Mouse (Mus musculus) heart, embryonic 11.5 days (tissue): Measurements from ENCODE around the gene Cp. TPM values are rescaled to one million over a fixed set of nuclear protein-coding genes. Genes with fewer than 3 reads are reported as not detected.

ENCODE experiments used
- ATAC-seq: fragments of 200-750 bp; cut with Nextera tagmentation; replicated peaks from 2 replicates; pipeline ENCODE4 v1.8.0; 2017; ENCODE audit warnings: moderate library complexity; ENCODE audit not compliant: insufficient number of reproducible peaks, low FRiP score, low TSS enrichment
- H3K27ac ChIP-seq: fragments of 300-500 bp; sonication (generic); 2 replicates; pipeline ENCODE4 v1.5.1; 2014; ENCODE audit warnings: mild to moderate bottlenecking, low read depth, low read length
- H3K27me3 ChIP-seq: fragments of 300-500 bp; sonication (generic); 2 replicates; pipeline ENCODE4 v1.6.1; 2014; ENCODE audit warnings: mild to moderate bottlenecking, low read length, mixed read lengths; ENCODE audit not compliant: control insufficient read depth, insufficient read depth
- H3K36me3 ChIP-seq: fragments of 300-500 bp; sonication (generic); 2 replicates; pipeline ENCODE4 v1.6.1; 2014; ENCODE audit warnings: mild to moderate bottlenecking, low read length, moderate library complexity, mixed read lengths; ENCODE audit not compliant: control insufficient read depth, insufficient read depth
- H3K4me1 ChIP-seq: fragments of 300-500 bp; sonication (generic); 2 replicates; pipeline ENCODE4 v1.6.1; 2014; ENCODE audit warnings: low read length; ENCODE audit not compliant: control insufficient read depth, insufficient read depth
- H3K4me2 ChIP-seq: fragments of 300-500 bp; sonication (generic); 2 replicates; pipeline ENCODE4 v1.6.1; 2014; ENCODE audit warnings: mild to moderate bottlenecking, moderate library complexity
- H3K4me3 ChIP-seq: fragments of 300-500 bp; sonication (generic); 2 replicates; pipeline ENCODE4 v1.5.1; 2014; ENCODE audit warnings: low read depth, low read length
- H3K9ac ChIP-seq: fragments of 300-500 bp; sonication (generic); 2 replicates; pipeline ENCODE4 v1.6.1; 2014; ENCODE audit warnings: mild to moderate bottlenecking, low read depth, low read length, moderate library complexity
- H3K9me3 ChIP-seq: fragments of 300-500 bp; sonication (generic); replicated peaks from 2 replicates; pipeline ENCODE4 v1.6.1; 2016; ENCODE audit warnings: low read length; ENCODE audit not compliant: control insufficient read depth
- WGBS: fragments of 180-500 bp; shearing (Covaris S2); extraction: QIAGEN DNeasy Blood & Tissue Kit; methylation state at CpG from one replicate; pipeline ENCODE4 v1.1.7; 2014; ENCODE audit not compliant: insufficient replicate concordance; 5-methylcytosine and 5-hydroxymethylcytosine counted together
- polyA plus RNA-seq: library from polyadenylated mRNA; unstranded; fragments of >200 nt; fragmentation: Nextera tagmentation; extraction: Ambion mirVana; gene quantifications from 2 replicates; pipeline ENCODE4 v1.2.1, GENCODE M21; 2014

Cp gene
- polyA plus RNA-seq, 1 experiment from 2014 or later: 0.33 TPM

DNA sequence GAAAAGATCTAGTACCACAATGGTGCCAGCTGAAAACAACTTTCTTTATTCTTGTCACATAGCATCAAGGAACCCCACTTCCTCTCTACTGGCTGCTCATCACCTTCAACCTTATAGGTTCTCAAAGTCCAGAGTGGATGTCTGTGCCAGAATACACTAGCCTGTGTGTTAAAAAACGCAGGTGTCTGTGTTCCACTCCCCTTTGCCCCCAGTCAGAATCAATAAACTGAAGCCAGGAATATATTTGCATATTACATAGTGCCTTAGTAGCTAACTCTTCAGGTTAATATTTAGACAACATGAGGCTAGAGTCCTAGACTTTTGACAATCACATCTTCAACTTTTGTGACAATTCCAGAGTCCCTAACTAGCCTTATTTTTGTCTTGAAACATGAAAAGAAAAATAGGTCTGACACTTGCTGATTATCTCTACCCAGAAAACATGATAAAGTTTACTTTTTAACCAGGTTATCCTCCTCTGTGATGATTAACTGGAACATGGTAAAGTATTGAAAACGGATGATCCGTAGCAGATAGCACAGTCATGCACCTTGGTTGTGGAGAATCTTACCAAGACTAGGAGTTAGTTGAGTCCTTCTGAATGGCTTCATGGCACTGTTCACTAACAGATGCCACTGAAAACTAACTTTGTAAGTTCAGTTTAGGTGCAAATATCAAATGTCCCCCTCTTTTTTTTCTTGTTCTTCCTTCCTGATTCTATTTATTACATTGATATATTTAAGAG, 6.1 kb downstream of the Cp start:
- Histone ChIP-seq H3K9me3 (no peaks in the 10 kb centered on the region), H3K4me2 (no peak overlapping the region), H3K4me3 (no peak overlapping the region), H3K4me1 (peaks cover 8% of the 10 kb centered on the region), H3K36me3 (no peaks in the 10 kb centered on the region), H3K27me3 (no peaks in the 10 kb centered on the region), H3K27ac (no peak overlapping the region), H3K9ac (no peak overlapping the region)
- ATAC-seq: no peak
- WGBS: 83% methylated on average over 3 of the region's 3 CpGs

- Histone ChIP-seq H3K4me2 (no peak overlapping the region), H3K4me3 (no peak overlapping the region), H3K36me3 (no peaks in the 10 kb centered on the region), H3K9ac (no peak overlapping the region), H3K27ac (no peak overlapping the region), H3K27me3 (no peaks in the 10 kb centered on the region), H3K4me1 (peaks cover 8% of the 10 kb centered on the region), H3K9me3 (no peaks in the 10 kb centered on the region)
- 32% methylated on average over 2 of the region's 2 CpGs for WGBS
- ATAC-seq: 0 out of 2 replicates have a peak, but pooled peaks have one; percentile 2
Measured at GRCm38 (mm10) chr3:19964625-19965188, 7.9 kb downstream of the Cp start.

DNA sequence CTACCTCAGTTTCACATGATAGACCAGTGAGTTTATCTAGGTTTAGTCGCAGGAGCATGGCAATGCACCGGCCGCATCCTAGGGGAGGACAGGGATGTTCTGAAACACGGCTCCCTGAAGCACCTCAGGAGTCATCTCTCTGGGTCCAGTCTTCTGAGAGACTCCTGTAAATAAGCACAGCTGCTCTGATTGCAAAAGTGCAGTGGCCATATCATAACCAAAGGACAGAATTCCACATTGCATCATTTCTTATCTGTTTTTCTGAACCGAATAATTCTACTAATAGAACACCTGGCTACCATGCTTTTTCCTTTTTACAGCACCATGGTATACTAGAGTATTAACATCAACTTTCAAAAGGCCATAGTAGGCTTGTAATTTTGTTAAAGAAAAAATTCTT, 8.4 kb downstream of the Cp start:
- no peak overlapping the region for H3K4me3 ChIP-seq
- no peak overlapping the region for H3K4me2 ChIP-seq

GRCm38 (mm10) chr3:19966072-19966471, 9.2 kb downstream of the Cp start:
- H3K9me3 ChIP-seq: no peaks in the 10 kb centered on the region
- H3K4me3 ChIP-seq: no peak overlapping the region
- H3K27me3 ChIP-seq: no peaks in the 10 kb centered on the region
- H3K36me3 ChIP-seq: no peaks in the 10 kb centered on the region
- peaks cover 8% of the 10 kb centered on the region for H3K4me1 ChIP-seq
- ATAC-seq: no peak
- no peak overlapping the region for H3K9ac ChIP-seq
- no peak overlapping the region for H3K4me2 ChIP-seq
- H3K27ac ChIP-seq: no peak overlapping the region
- 55% methylated on average over 4 of the region's 4 CpGs for WGBS

More for the DNA sequence above, 8.4 kb downstream of the Cp start:
- H3K27me3 ChIP-seq: no peaks in the 10 kb centered on the region
- no peaks in the 10 kb centered on the region for H3K36me3 ChIP-seq
- WGBS: 74% methylated on average over 5 of the region's 5 CpGs
- H3K9me3 ChIP-seq: no peaks in the 10 kb centered on the region
- H3K27ac ChIP-seq: no peak overlapping the region
- H3K4me1 ChIP-seq: peaks cover 8% of the 10 kb centered on the region
- H3K9ac ChIP-seq: no peak overlapping the region
- ATAC-seq: no peak

GRCm38 (mm10) chr3:19978474-19978873, 21.6 kb downstream of the Cp start:
- 48% methylated on average over 4 of the region's 4 CpGs for WGBS
- H3K4me2 ChIP-seq: no peak overlapping the region
- H3K9ac ChIP-seq: no peak overlapping the region
- no peak overlapping the region for H3K4me3 ChIP-seq
- no peak for ATAC-seq
- H3K27me3 ChIP-seq: no peaks in the 10 kb centered on the region
- H3K4me1 ChIP-seq: no peaks in the 10 kb centered on the region
- H3K27ac ChIP-seq: no peak overlapping the region
- H3K9me3 ChIP-seq: no peaks in the 10 kb centered on the region
- H3K36me3 ChIP-seq: no peaks in the 10 kb centered on the region

- Histone ChIP-seq H3K9ac (no peak overlapping the region), H3K27me3 (no peaks in the 10 kb centered on the region), H3K4me2 (no peak overlapping the region), H3K9me3 (no peaks in the 10 kb centered on the region), H3K4me3 (no peak overlapping the region), H3K36me3 (no peaks in the 10 kb centered on the region), H3K27ac (no peak overlapping the region), H3K4me1 (no peaks in the 10 kb centered on the region)
- ATAC-seq: no peak
- WGBS: 79% methylated on average over 2 of the region's 2 CpGs
Measured at GRCm38 (mm10) chr3:19981156-19981555, 24.3 kb downstream of the Cp start.

- no peaks in the 10 kb centered on the region for H3K36me3 ChIP-seq
- no peak overlapping the region for H3K9ac ChIP-seq
- no peaks in the 10 kb centered on the region for H3K4me1 ChIP-seq
- no peaks in the 10 kb centered on the region for H3K9me3 ChIP-seq
- H3K27ac ChIP-seq: no peak overlapping the region
- no peaks in the 10 kb centered on the region for H3K27me3 ChIP-seq
- H3K4me2 ChIP-seq: no peak overlapping the region
- no peak for ATAC-seq
- H3K4me3 ChIP-seq: no peak overlapping the region
Measured at GRCm38 (mm10) chr3:19982846-19983245, 26.0 kb downstream of the Cp start.

DNA sequence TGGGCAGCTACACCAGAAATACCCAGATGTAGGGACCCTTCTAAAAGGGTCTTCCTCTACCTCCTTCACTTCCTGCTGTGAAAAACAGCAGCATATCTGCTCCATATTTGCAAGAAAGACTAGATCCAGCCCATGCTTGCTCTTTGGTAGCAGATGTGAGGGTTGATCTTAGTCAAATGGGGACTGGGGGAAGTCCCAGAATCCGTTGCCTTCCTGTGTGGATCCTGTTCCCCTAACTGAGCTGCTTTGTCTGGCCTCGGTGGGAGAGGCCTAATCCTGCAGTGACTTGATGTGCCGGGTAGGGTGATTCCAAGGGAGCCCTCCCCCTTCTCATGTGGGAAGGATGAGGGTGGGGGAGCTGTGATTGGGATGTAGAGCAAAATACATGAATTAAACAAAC, 29.3 kb downstream of the Cp start:
- H3K4me3 ChIP-seq: no peak overlapping the region
- H3K4me1 ChIP-seq: no peaks in the 10 kb centered on the region
- H3K4me2 ChIP-seq: no peak overlapping the region
- H3K9ac ChIP-seq: no peak overlapping the region
- no peaks in the 10 kb centered on the region for H3K9me3 ChIP-seq
- no peak overlapping the region for H3K27ac ChIP-seq
- no peaks in the 10 kb centered on the region for H3K27me3 ChIP-seq
- ATAC-seq: no peak
- WGBS: 34% methylated on average over 3 of the region's 3 CpGs
- no peaks in the 10 kb centered on the region for H3K36me3 ChIP-seq

GRCm38 (mm10) chr3:19990031-19990430, 33.2 kb downstream of the Cp start:
- Histone ChIP-seq H3K36me3 (no peaks in the 10 kb centered on the region), H3K4me1 (no peaks in the 10 kb centered on the region), H3K9me3 (no peaks in the 10 kb centered on the region), H3K4me3 (no peak overlapping the region), H3K27ac (no peak overlapping the region), H3K4me2 (no peak overlapping the region), H3K27me3 (no peaks in the 10 kb centered on the region), H3K9ac (no peak overlapping the region)
- 78% methylated on average over 3 of the region's 3 CpGs for WGBS
- ATAC-seq: no peak
